Mouse (Mus musculus) heart, adult 2 months (tissue): ENCODE measurements around the gene D230025D16Rik. TPM values are rescaled to one million over a fixed set of nuclear protein-coding genes. Genes with fewer than 3 reads are reported as not detected.
"Not testable (repeated sequence)": the region's sequence is repeated elsewhere in the genome, so short reads cannot be mapped to it uniquely, and the experiment has no call there.

ENCODE experiments used
- DNase-seq, 2 experiments: peaks; one replicate each; pipeline ENCODE4 v3.0.0; 2021
- H3K27ac ChIP-seq: fragments of 200-600 bp; 2 replicates; pipeline ENCODE4 v1.8.1; 2022
- H3K27me3 ChIP-seq: fragments of 200-500 bp; 2 replicates; pipeline ENCODE4 v1.6.1; 2012; ENCODE audit warnings: mild to moderate bottlenecking, low read length, inconsistent platforms, mixed read lengths; ENCODE audit not compliant: control insufficient read depth, insufficient read depth
- H3K36me3 ChIP-seq: fragments of 200-500 bp; 2 replicates; pipeline ENCODE4 v1.6.1; 2012; ENCODE audit warnings: low read length, inconsistent platforms; ENCODE audit not compliant: control insufficient read depth, insufficient read depth
- H3K4me1 ChIP-seq: fragments of 200-500 bp; 2 replicates; pipeline ENCODE4 v1.6.1; 2011; ENCODE audit warnings: low read length; ENCODE audit not compliant: control insufficient read depth, insufficient read depth
- H3K4me3 ChIP-seq: fragments of 200-600 bp; 2 replicates; pipeline ENCODE4 v1.8.1; 2022
- H3K79me2 ChIP-seq: fragments of 200-500 bp; replicated peaks from 2 replicates; pipeline ENCODE4 v1.6.1; 2012; ENCODE audit warnings: mild to moderate bottlenecking, inconsistent platforms, low read length, moderate library complexity, mixed read lengths; ENCODE audit not compliant: control insufficient read depth, insufficient read depth
- H3K9ac ChIP-seq: fragments of 200-500 bp; 2 replicates; pipeline ENCODE4 v1.6.1; 2012; ENCODE audit warnings: low read depth, mild to moderate bottlenecking, control low read depth, inconsistent platforms, low read length, mixed read lengths
- CTCF ChIP-seq: fragments of 200-600 bp; IDR thresholded peaks from 2 replicates; pipeline ENCODE4 v1.8.1; 2022; ENCODE audit warnings: antibody characterized with exemption, mild to moderate bottlenecking, moderate library complexity
- EP300 ChIP-seq: fragments of 200-500 bp; IDR thresholded peaks from 2 replicates; pipeline ENCODE4 v1.6.1; 2011; ENCODE audit warnings: low read depth, low read length, control low read depth; ENCODE audit not compliant: insufficient read depth
- POLR2A ChIP-seq: fragments of 200-500 bp; IDR thresholded peaks from 2 replicates; pipeline ENCODE4 v1.6.1; 2011; ENCODE audit warnings: mild to moderate bottlenecking, low read depth, low read length, control low read depth; ENCODE audit not compliant: insufficient read depth
- WGBS: fragments of 180-500 bp; shearing (Covaris S2); methylation state at CpG from one replicate; pipeline ENCODE4 v1.1.7; 2018; 5-methylcytosine and 5-hydroxymethylcytosine counted together
- intact Hi-C: fragments of 180-260 bp; cut with DNase I; formaldehyde crosslinking; loops from one replicate; pipeline ENCODE4 v1.15.1; 2025
- polyA plus RNA-seq: library from polyadenylated mRNA; depleted of rRNA; stranded (reverse); fragments of >200 nt; gene quantifications from 2 replicates; pipeline ENCODE4 v1.2.3, GENCODE M21; 2012
- total RNA-seq, 2 experiments: library from RNA; stranded (reverse); gene quantifications; 2 replicates each; pipeline ENCODE4 v1.2.3; 2021

D230025D16Rik gene
- total and polyA plus RNA-seq, 3 experiments: 16.5 to 20.3 (median 19.2) TPM

DNA sequence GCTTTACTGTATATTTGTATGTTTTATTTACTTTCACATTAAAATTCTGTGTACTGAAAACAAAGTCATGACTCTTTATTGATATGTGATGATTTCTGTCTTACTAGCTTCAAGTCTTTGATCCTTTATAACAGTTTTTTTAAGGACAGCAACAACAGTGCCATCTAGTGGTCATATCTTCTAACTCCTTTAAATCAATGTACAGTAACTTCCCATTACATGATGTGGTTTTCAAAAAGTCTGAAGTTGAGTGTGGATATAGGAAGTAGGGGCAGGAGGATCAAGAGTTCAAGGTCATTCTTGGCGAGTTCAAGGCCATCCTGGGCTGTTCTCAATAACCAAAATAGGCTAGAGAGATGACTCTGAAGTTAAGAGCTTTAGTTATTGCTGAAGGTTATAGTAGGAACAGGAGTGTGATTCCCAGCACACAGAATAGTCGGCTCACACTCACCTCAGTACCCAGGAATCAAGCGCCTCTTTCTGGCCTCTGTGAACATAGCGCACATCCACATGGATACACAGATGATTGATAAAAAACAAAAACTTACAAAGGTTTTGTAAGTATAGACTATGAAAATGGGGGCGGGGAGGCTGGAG is 6.9 kb upstream of the D230025D16Rik start:
- Histone ChIP-seq H3K9ac (no peak overlapping the region), H3K36me3 (no peaks in the 10 kb centered on the region), H3K27ac (no peak overlapping the region), H3K27me3 (no peaks in the 10 kb centered on the region), H3K4me3 (no peak overlapping the region), H3K4me1 (no peaks in the 10 kb centered on the region), H3K79me2 (no peaks in the 10 kb centered on the region)
- no peak for DNase-seq
- no peak for TF ChIP-seq POLR2A
- TF ChIP-seq CTCF: peak; percentile 92
- TF ChIP-seq EP300: no peak
- intact Hi-C loops: loop anchor here (1.0 to 5.0 kb wide), 5 partner anchors 57 to 561 kb away; no protein-coding TSS in a partner anchor
- 78% methylated on average over 5 of the region's 5 CpGs for WGBS

GRCm38 (mm10) chr8:105223850-105224249 is 1.1 kb upstream of the D230025D16Rik start:
- intact Hi-C loops: loop anchor here (2.0 kb wide), 3 partner anchors 31 to 65 kb away; partner anchors contain the start of genes 4931428F04Rik, B3gnt9 and Cbfb
- DNase-seq: peak in 1 of 2 experiments; percentile 24
- Histone ChIP-seq H3K27ac (peak overlapping the region; percentile 87), H3K79me2 (no peaks in the 10 kb centered on the region), H3K4me3 (peak overlapping the region; percentile 82; the same call in 1 of the 2 replicates), H3K4me1 (peaks cover 2% of the 10 kb centered on the region; the same call in 1 of the 2 replicates), H3K27me3 (no peaks in the 10 kb centered on the region), H3K36me3 (peaks cover 4% of the 10 kb centered on the region; the same call in 1 of the 2 replicates), H3K9ac (no peak overlapping the region)
- TF ChIP-seq EP300 (no peak), POLR2A (no peak), CTCF (no peak)
- WGBS: 63% methylated on average over 7 of the region's 7 CpGs

- intact Hi-C loops: loop anchor here (2.0 kb wide), 3 partner anchors 30 to 64 kb away; partner anchors contain the start of genes 4931428F04Rik, B3gnt9 and Cbfb
- under 1% methylated on average over 27 of the region's 27 CpGs for WGBS
- H3K4me1 ChIP-seq: peaks cover 2% of the 10 kb centered on the region
- DNase-seq: no peak
- peaks cover 4% of the 10 kb centered on the region; the same call in 1 of the 2 replicates for H3K36me3 ChIP-seq
- H3K4me3 ChIP-seq: peak overlapping the region; percentile 82
- H3K79me2 ChIP-seq: 0 out of 2 replicates have a peak, but pooled peaks cover 1% of the 10 kb centered on the region
- TF ChIP-seq EP300 (no peak), CTCF (no peak), POLR2A (no peak)
- H3K27ac ChIP-seq: peak overlapping the region; percentile 87
- no peaks in the 10 kb centered on the region for H3K27me3 ChIP-seq
- H3K9ac ChIP-seq: peak overlapping the region; percentile 97
Measured at GRCm38 (mm10) chr8:105225272-105225593, 288 bp downstream of the D230025D16Rik start.

GRCm38 (mm10) chr8:105225917-105226316 is 972 bp downstream of the D230025D16Rik start:
- Histone ChIP-seq H3K36me3 (peaks cover 4% of the 10 kb centered on the region; the same call in 1 of the 2 replicates), H3K4me3 (peak overlapping the region; percentile 82), H3K79me2 (0 out of 2 replicates have a peak, but pooled peaks cover 1% of the 10 kb centered on the region), H3K27me3 (no peaks in the 10 kb centered on the region), H3K4me1 (peaks cover 2% of the 10 kb centered on the region), H3K9ac (peak overlapping the region; percentile 97), H3K27ac (no peak overlapping the region)
- no peak for TF ChIP-seq CTCF
- no peak for TF ChIP-seq EP300
- no peak for TF ChIP-seq POLR2A
- 12% methylated on average over 6 of the region's 6 CpGs for WGBS
- no peak for DNase-seq
- intact Hi-C loops: loop anchor here (2.0 kb wide), 3 partner anchors 29 to 63 kb away; partner anchors contain the start of genes 4931428F04Rik, B3gnt9 and Cbfb

DNA sequence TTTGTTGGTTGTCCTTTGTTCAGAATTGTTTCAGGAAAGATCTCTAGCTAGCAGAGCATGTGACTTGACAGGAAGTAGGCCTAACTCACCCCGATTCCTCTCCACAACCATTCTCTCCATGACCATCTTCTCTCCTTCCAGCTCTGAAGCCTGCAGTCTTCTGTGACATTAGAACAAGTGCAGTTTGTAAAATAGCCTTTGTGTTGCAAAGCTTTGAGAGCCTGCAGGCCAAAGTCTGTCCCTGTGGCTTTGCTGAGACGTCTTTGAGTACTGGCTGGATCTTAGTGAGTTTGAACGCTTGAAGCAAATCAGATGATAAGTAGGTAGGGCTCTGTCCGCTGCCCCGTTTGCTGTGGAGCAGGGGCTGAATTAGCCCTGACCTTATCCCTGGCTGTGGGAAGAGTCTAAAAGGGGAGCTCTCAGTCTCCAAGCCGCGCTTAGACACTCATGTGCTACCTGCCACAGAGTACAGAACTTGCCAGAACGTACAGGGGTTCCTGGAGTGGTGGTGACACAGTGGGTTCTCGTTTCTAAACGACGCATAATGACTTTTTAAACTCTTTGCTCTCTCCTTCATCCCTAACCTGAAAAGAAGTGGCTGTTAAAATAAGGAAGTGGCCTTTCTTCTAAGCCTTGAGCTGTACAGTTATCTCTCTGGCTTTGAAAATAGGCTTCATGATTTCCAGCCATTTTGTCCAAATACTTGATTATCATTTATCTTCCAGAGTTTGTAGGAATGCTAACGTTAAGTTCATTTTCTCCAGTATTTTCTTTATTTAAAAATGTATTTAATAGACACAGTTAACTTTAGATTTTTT is 6.8 kb downstream of the D230025D16Rik start:
- H3K4me3 ChIP-seq: no peak overlapping the region
- 71% methylated on average over 12 of the region's 12 CpGs for WGBS
- no peaks in the 10 kb centered on the region; the same call in none of the 2 replicates for H3K4me1 ChIP-seq
- 0 out of 2 replicates have a peak, but pooled peaks cover 1% of the 10 kb centered on the region for H3K79me2 ChIP-seq
- no peak overlapping the region for H3K9ac ChIP-seq
- TF ChIP-seq POLR2A (no peak), CTCF (no peak), EP300 (no peak)
- intact Hi-C loops: no loop called here
- H3K36me3 ChIP-seq: peaks cover 8% of the 10 kb centered on the region
- H3K27ac ChIP-seq: no peak overlapping the region
- no peak for DNase-seq
- H3K27me3 ChIP-seq: no peaks in the 10 kb centered on the region

- DNase-seq, intact Hi-C loops, H3K27ac ChIP-seq, H3K79me2 ChIP-seq, H3K9ac ChIP-seq, H3K4me3 ChIP-seq, H3K4me1 ChIP-seq, H3K36me3 ChIP-seq, H3K27me3 ChIP-seq: not testable (repeated sequence)
- WGBS: 96% methylated on average over 4 of the region's 4 CpGs
Measured at GRCm38 (mm10) chr8:105232321-105232693, 7.4 kb downstream of the D230025D16Rik start.
